Mouse (Mus musculus) kidney, postnatal 14 days (tissue): ENCODE data around the gene Tekt5.

ENCODE experiments used
- DNase-seq: peaks from one replicate; pipeline ENCODE4 v3.0.0; 2022; ENCODE audit warnings: mixed read lengths

Gene Tekt5

GRCm38 (mm10) chr16:10335953-10336352 lies 59.3 kb downstream of the Tekt5 start:
- no peak for DNase-seq

- peak; percentile 25 for DNase-seq
Measured at GRCm38 (mm10) chr16:10332732-10333131, 62.6 kb downstream of the Tekt5 start.

- DNase-seq, result no peak
Measured at GRCm38 (mm10) chr16:10330586-10331495, 64.4 kb downstream of the Tekt5 start.

- peak; percentile 59 for DNase-seq
Measured at GRCm38 (mm10) chr16:10327563-10328333, 67.5 kb downstream of the Tekt5 start.

GRCm38 (mm10) chr16:10319914-10320569 lies 75.2 kb downstream of the Tekt5 start:
- peak; percentile 61 for DNase-seq

GRCm38 (mm10) chr16:10317197-10317544 lies 78.1 kb downstream of the Tekt5 start:
- no peak for DNase-seq

GRCm38 (mm10) chr16:10316493-10317196 lies 78.6 kb downstream of the Tekt5 start:
- DNase-seq, result no peak

- peak; percentile 74 for DNase-seq
Measured at GRCm38 (mm10) chr16:10313646-10314088, 81.6 kb downstream of the Tekt5 start, which contains the start of gene Emp2. TSS of gene Emp2 (minus strand) at chr16:10313968.

GRCm38 (mm10) chr16:10313226-10313625 lies 82.1 kb downstream of the Tekt5 start:
- no peak for DNase-seq

GRCm38 (mm10) chr16:10311989-10312388 lies 83.3 kb downstream of the Tekt5 start:
- no peak for DNase-seq

- DNase-seq, result no peak
Measured at GRCm38 (mm10) chr16:10311086-10311485, 84.2 kb downstream of the Tekt5 start.

GRCm38 (mm10) chr16:10310507-10310906 lies 84.8 kb downstream of the Tekt5 start:
- no peak for DNase-seq
